Mouse (Mus musculus) CD4-positive helper T cell, adult 2 months (primary cell): ENCODE measurements around the gene Gabpb2.
"Not testable (repeated sequence)": the region's sequence is repeated elsewhere in the genome, so short reads cannot be mapped to it uniquely, and the experiment has no call there.

ENCODE experiments used
- DNase-seq: peaks from one replicate; pipeline ENCODE4 v3.0.0-alpha.2; 2012; ENCODE audit warnings: low read depth, missing footprints, low spot score

The Gabpb2 gene

DNA sequence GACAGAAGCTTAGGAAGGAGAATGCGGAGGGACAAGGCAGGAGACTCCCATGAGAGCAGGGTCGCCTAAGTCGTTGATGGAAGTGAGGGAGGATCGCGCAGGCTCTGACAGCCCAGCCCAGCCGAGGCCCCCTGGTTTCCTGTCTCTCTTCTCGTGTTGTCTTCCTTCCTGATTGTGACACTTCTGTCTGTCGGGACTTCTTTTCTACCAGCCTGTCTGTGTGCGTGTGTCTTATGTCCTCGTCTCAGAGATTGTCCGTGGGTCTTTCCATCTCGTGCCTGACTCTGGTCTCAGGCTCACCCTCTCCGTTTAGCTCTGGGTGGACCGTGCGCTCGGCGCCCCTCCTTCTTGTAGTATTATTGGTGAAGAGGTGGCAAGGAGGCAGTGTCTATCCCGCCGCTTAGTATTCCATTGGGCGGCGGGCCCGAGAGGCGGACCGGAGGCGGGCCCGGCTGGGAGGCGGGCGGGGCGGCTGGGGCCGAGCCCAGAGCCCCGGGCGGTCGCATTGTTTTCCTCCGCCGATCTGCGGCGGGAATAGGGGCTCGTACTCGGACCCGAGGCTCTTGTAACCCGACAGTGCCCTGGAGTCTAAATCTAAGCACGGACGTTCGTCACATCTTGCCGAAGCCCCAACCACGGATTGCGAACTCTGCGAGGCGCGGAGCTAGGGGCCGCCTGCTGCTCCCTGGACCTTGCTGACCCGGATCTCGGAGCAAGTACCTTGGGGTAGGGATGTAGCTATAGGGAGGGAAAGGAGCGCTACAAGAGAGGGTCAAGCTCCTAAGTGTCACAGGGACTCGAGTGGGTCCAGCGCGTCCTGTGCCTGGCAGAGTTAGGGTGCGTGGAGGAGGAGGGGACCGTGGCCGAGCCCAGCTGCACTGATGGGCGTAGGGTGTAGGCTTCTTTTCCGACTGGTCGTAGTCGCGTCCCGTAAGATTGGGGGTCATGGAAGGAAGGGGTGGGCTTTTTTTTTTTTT lies 57.4 kb downstream of the Gabpb2 start, which contains the start of gene Sema6c:
Gene Sema6c, plus strand, starts transcription at position 471 of the 977 bp plus-strand sequence.
- DNase-seq = peak; percentile 91

DNA sequence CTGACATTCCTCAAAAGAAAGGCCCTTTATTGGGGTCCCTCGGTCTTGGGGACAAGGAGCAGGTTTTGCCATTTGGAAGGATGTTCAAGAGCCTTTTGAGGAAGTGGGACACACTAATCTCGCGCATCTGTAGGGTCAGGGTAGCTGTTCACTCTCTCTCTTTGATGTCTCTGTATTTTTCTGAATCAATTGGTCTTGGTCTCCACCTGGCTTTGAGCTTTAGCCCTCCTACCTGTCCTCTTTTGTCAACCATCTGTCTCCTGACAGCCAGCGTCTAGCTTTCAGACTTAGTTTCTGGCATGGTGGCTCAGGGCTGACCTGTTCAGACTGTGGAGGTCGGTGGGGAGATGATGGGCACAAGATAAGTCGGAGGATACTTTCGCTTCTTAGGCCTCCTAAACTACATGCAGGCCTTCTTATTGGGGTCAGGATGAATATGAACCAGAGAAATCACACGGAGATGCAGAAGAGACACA lies 58.2 kb downstream of the Gabpb2 start:
- DNase-seq = no peak

DNA sequence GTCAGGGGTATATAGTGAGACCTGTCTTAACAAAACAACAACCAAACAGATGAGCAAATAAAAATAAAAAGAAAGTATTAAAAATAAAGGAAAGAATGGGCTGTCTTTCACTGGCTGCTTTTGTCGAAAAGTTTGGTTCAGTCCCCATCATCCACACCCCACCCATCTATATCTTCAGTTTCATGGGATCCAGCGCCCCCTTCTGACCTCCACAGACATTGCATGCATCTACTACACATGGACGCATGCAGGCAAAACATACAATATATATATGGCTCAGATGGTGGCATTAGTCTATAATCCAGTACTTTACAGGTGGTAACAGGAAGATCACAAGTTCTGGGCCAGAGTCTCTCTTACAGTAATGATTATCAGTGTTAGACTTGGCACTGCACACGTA lies 63.8 kb downstream of the Gabpb2 start:
- peak; percentile 76 for DNase-seq

DNA sequence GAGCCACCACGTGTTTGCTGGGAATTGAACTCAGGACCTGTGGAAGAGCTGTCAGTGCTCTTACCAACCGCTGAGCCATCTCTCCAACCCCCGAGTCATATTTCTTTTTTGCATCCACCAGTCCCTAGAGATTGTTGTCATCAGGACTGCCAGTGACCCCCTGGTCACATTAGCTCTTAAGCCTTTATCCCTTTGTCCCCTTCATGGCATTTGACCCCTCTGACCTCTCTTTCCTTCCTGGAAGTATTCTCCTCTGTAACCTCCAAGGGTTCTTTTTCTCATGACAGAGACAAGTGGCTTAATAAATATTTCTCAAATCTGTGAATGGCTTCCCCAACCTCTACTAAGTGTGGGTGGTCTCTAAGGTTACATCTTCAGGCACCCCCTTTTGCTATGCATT lies 69.8 kb downstream of the Gabpb2 start:
- DNase-seq = no peak

DNA sequence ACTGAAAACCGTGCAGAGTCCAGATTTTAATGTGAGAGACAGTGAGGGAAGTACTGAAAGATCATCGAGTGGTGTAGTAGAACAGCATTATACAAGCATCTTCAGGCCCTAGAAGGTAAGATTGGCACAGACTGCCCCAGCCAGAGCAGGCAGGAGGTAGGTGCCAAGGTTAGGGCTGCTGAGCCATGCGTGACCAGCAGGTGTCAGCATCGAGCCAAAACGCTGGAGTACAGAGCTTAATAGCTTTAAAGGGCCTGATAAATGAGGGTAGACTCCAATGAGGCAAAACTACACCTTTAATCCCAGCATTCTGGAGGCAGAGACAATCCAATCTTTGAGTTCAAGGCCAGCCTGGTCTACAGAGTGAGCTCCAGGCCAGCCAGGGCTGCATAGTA lies 75.1 kb downstream of the Gabpb2 start:
- peak; percentile 89 for DNase-seq

DNA sequence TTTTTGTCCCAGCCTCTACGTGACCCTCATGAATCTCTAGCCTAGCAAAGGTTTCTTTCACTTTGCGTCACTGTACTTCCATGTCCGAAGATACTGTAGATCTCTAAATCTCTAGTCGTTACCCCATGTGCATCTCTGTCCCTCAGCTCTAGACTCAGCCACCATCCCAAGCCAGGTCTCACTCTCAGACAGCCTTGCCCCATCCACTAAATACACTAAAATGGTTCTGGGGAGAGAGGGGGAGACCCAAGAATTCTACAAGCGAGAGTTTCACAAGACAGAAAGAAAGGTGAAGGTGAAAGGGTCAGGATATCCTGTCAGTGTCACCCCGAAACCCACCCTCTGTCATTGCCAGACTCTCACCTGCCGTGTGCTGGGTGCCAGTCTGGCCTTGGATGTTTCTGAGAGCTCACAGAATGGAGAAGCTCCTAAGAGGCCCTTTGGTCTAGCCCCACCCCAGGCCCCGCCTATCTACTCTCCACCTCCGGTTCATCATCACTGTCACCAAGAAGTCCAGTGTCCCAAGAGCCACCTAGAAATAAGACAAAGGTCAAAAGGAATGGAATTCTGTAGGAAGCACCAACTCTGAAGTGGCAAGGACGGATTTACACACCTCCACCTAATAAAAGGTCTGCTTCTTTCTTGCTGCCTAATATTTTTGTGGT lies 75.6 kb downstream of the Gabpb2 start, which contains the start of gene Tnfaip8l2:
Gene Tnfaip8l2, minus strand, starts transcription at position 409 of the 665 bp plus-strand sequence.
- peak; percentile 77 for DNase-seq

DNA sequence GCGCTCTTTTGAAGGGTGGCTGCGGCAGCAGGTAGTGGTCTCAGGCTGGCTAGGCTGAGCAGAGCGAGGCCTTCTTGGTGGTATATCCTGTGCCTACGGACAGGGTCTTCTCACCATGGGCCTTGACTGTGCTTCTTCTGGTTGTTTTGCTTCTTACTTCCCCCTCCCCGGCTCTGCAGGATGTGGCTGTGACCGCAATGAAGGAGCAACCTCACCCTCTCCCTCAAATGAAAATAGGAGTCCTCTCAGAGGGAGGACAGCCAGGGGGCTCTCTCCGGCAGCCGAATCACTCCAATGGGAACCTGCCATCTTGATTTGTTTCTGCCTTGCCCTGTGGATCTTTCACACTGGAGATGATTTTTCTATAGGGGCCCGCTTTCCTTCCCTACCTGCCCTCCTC lies 76.2 kb downstream of the Gabpb2 start:
- DNase-seq = peak; percentile 87

DNA sequence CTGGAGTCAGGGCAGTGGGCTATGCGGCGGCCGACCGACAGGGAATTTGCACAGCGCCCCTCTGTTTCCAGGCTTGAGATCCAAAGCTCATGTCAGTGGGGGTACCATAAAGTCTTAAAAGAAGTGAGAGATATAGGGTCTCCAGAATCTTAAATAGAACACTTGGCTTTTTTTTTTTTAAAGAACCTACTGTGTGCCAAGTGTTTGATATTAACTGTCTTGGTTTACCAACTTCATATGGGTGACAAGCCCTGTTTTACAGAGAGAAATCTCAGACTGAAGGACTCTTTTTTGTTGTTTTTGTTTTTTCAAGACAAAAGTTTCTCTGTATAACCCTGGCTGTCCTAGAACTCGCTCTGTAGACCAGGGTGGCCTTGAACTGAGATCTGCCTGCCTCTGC lies 76.9 kb downstream of the Gabpb2 start:
- DNase-seq = no peak

DNA sequence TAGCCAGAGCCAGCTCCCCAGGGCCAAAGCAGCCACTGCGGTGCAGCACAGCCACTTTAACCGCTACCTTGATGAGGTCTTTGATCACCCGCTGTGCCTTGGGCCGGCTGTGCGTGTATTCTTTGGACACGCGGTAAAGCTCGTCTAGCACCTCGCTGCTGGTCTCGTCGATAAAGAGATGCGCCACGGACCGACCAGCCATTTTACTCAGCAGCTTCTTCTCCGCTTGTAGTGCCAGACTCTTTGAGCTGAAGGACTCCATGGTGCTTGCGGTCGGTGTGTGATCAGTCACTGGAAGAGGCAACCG lies 77.5 kb downstream of the Gabpb2 start:
- no peak for DNase-seq

DNA sequence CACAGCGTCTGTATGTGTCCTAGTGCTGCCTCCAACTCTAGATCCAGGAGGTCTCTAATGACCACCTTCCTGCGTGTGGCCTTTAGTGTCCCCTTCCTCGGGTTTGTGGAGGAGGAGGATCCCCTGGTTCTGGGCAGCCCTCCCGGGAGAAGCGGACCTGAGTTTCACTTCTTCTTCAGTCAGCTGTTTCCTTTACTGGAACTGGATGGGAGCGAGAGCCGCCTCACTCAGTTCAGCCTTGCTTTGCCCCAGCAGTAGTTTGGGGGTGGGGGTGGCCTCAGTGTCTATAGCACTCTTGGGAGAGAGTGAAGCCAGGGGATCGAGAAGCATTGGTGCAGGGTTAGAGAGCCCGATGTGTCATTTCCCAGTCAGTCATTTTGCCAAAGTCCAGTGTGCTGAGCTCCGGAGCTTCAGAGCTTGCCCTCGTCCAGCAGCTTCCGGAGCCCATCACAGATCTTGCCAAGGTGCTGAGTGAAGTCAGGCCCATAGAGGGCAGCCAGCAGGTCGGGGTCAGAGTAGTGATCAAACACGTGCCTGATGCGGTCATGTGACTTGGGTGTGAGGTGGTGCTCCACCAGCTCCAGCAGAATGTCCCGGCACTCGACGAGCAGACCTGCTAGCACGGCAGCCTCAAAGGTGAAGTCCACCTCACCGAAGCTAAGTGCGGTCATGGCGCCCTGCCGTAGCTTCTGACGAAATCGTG lies 78.0 kb downstream of the Gabpb2 start:
- no peak for DNase-seq

DNA sequence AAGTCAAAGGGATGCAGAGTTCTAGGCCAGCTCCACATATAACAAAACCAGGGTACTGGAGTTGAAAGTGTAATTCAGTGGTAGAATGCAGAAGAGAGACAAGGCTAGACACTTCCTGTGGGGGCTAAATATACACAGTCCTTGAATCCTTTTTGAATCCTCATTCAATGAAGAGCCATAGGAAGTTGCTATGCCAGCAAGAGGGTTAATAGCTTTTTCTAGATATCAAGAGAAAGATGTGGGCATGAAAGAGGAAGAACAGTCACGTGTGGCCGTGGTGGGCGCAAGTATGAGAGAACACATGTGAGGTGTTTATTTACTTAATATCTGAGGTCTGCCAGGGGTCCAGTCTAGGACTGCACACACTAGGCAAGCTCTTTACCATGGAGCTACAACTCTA lies 81.4 kb downstream of the Gabpb2 start:
- no peak for DNase-seq

DNA sequence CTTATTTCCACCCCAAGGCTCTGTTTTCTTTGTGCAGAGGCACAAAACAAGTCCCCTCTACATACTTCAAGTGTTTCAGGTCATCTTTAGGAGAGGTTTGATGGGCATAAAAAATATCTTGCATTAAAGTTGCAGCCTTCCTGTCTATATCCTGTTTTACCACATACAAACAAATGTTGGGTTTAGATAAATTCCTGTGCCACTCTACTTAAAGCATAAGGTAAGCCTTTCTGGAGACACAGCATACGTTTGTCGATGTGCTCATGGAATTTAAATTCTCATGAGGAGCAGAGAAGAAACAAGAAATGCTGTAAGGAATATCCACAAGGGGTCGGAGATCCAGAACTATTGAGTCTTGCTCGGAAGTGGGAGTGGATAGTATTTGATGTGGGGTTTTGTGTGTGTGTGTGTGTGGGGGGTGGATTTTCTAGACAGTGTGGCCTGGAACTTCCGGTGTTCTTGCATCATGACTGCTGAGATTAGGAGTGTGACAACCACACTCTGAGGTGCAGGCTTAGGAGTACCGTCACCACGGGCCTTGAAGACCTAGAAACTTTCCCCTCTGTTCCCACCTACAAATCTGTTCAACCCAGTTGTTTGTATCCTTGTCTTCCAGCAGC lies 82.2 kb downstream of the Gabpb2 start:
- DNase-seq = peak; percentile 92

DNA sequence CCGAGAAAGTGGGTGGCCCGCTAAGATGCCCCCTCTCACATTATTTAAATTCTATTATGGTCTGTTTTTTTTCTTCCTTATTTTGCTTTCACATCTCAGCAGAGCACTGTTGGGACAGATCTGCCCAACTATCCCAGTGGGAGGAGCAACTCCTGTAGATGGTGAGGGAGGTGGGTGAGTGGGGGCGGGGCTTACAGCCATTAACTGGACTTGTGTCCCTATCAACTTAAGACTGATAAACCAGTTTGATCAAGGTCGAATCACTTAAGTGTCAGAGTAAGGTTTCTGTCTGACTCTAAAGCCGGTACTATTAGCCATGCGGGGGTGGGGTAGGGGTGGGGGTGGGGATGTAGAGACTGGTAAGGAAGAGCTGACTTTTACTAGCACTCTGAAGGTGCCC lies 82.7 kb downstream of the Gabpb2 start:
- peak; percentile 49 for DNase-seq

DNA sequence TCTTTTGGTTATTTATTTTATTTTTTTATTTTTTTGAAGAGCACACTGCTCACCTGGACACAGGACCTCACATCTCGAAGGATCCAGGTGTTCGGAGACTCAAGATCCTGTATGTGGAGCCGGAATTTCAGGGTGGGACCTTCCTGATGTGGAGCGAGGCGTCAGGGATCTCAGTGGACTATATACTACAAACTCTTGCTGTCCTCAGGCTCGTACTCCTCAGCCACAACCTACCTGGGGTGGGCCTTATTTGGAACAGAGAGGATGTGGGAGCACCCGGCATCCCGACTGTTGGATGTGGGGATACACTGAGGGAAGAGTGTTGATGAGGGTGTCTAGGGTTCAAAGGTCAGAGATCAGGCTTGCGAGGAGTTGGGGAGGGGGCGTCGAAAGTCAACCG lies 83.6 kb downstream of the Gabpb2 start:
- DNase-seq = not testable (repeated sequence)

DNA sequence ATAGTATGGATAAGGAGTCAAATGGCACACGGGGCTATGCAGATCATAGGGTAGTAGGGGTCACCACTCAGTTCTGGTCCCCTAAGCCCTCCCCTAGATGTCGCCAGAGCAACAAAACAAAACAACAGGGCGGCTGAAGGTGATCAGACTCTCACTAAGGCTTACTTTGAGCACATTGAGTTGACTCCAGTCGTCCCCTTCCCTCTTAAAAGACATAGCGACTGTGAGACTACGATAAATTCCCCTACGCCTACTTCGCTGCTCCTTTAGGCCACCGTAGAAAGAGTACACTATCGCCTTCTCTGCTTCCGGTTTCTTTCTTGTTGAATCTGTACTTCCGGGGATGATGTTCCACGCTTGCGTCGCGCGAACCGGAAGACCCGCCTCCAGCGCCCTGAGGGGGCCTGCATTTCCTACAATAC lies 84.0 kb downstream of the Gabpb2 start, which contains the start of the genes Scnm1 and Lysmd1:
Gene Scnm1, minus strand, starts transcription at position 332 of the 422 bp plus-strand sequence.
Gene Lysmd1, plus strand, starts transcription at position 409 of the 422 bp plus-strand sequence.
- DNase-seq = peak; percentile 96

DNA sequence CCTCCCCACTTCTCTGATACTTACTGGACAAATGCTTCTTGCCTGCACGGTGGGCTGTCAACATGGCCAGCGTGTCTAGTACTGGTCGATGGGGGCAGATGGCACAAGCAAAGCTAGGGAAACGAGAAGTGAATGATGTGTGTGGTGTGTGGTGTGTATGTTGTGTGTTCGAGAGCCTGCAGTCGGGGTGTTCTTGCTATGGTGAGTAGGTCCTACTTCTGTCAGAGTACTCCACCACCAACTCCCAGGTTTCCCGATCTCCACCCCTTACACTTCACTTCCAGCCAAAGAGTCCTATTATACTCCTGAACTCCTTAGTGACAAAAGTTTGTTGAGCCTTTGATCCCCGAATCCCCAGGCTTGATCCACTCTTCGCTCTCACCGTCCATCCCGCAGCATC lies 84.5 kb downstream of the Gabpb2 start:
- DNase-seq = no peak

DNA sequence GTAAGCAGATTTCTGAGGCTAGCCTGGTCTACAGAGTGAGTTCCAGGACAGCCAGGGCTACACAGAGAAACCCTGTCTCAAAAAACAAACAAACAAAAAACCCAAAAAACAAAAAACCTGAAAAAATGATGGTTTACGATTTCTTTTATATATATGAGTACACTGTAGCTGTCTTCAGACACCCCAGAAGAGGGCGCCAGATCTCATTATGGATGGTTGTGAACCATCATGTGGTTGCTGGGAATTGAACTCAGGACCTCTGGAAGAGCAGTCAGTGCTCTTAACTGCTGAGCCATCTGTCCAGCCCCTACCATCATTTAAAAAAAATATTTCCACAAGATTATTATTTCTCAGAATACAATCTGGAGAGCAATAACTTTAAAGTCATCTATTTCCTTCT lies 85.3 kb downstream of the Gabpb2 start:
- not testable (repeated sequence) for DNase-seq
